Mouse (Mus musculus): ENCODE measurements around the gene Lkaaear1.

The Lkaaear1 gene

DNA sequence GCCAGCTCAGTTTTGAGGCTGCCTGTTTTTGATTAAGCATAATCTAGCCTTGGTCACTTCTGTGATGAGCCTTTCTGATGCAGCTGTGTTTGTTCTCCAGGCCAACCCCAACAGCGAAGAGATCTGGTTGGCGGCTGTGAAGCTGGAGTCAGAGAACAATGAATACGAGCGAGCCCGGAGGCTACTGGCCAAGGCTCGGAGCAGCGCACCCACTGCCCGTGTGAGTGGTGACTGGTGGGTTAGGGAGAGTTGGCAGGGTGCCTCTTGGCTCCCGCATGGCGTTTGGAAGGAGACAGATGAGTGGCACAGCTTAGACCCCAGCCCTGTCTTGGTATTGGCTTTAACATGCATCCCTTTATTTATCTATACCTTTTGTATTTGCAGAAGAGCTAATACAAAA is 49.3 kb downstream of the Lkaaear1 start:
- no peak for DNase-seq

All from lung, postnatal 4 days (tissue).